Mouse (Mus musculus): ENCODE results near the gene Slc46a2.
A peak's percentile ranks its signal among the peaks of the same experiment; 100 is the strongest.

Gene Slc46a2

DNA sequence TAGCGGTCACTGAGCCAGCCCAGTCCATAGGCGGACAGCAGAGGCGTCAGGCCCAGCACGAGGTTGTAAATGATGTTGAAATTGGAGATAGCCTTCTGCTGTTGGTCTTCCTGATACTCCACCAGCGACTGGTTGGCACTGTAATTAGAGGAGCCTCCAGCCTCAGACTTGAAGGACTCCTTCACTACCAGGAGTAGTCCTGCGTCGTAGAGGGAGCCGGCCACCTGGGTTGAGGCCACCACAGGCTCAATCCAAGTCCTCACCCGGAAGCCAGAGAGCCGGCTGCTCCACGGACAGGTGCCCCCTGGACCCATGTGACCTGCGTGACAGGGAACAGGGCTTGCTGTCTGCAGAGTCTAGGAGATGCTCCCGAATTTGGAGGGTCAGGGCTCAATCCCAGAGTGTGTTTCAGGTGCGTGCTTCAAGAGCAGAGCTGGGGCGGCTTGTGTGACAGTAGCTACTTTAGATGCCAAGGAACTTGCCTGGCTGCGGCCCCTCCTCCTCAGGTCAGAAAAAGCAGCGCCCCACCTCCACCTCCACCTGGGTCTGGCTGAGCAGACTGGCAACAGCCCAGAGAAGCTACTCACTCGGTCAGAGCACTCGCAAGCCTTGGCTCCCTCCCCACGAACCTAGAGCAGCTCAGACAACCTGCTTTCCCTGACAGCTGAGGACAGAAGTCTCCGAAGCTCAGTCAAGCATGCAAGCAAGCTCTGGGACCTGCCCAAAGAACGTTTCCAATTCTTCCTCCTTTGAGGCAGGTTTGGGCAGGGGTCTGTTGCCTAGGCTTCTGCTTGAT is at the start of gene Slc46a2:
TSS of gene Slc46a2 (minus strand) at position 449 of the 796 bp plus-strand sequence.
- no peak for DNase-seq (ENCODE audit: low spot score in 2 of 2)

DNA sequence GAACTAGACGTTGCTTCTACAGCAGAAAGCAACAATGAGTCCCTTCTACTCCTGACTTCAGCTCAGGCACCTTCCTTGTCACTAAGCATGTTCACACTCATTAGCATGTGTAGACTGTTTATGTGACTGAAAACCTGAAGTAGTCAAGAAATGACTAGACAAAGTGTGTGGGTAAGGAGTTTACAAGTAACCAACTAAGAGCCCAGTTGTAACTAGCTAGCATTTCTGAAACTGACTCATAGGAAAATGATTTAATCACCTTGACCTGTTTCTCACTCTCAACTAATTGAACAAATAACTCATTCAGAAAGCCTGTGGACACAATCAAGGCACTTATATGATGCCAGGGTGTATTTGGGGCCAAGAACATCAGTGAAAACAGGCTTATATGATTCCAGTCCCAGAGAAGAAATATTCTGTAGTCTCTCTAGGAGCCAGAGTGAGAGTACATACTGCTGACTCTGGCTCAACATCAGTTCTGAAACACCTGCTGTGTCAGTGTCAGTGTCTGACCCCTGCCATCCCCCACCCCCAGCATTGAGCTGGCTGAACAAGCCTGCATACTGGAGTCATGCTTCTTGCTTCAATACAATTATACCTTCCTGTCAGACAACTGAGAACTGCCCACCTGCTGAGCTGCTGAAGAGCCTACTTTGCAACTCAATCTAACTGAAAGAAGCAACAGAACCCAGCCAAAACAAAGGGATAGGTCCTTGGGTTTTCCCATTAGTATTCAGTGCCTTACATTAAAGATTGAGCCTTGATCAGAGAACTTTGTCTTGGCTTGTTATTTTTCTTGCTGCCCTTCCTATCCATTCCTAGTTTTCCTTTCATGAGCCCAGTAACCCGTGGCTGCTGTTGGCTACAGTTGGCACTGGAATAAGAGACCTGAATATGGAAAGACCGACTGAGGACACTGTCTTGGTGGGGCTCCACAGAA is 48.8 kb upstream of the Slc46a2 start, which contains the start of gene Mup6:
TSS of gene Mup6 (plus strand) at position 890 of the 940 bp plus-strand sequence.
- no peak for DNase-seq (ENCODE audit: low spot score in 2 of 2)

- no peak for DNase-seq (ENCODE audit: low spot score in 2 of 2)
Measured at GRCm38 (mm10) chr4:59960610-59961009, 45.8 kb upstream of the Slc46a2 start, which contains the start of gene Mup4. Mup4 (minus strand) TSS chr4:59960710.

- DNase-seq (ENCODE audit: low spot score in 2 of 2) = no peak
Measured at GRCm38 (mm10) chr4:59937543-59937942, 22.7 kb upstream of the Slc46a2 start.

GRCm38 (mm10) chr4:59932505-59933281 is 17.8 kb upstream of the Slc46a2 start:
- no peak for DNase-seq (ENCODE audit: low spot score in 2 of 2)

DNA sequence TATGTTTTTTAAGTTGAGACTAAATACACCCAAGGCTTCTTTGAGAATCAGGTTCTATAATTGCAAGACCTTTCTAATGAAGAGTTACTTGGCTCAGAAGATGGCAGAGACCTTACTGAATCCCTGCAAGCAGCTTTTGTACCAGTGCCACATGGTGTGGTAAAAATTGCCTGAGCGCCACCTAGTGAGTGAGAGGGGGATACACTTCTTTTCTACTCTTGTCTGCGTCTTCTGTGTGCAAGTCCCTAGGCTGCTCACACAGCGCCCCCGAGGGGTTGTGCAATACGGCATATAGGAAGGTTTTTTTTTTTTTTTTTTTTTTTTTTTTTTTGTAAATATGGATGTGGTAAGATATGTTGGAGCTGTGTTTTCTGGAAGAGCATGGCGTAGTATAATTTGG is 13.5 kb upstream of the Slc46a2 start:
- DNase-seq (ENCODE audit: low spot score in 2 of 2) = peak; percentile 23 to 41

DNA sequence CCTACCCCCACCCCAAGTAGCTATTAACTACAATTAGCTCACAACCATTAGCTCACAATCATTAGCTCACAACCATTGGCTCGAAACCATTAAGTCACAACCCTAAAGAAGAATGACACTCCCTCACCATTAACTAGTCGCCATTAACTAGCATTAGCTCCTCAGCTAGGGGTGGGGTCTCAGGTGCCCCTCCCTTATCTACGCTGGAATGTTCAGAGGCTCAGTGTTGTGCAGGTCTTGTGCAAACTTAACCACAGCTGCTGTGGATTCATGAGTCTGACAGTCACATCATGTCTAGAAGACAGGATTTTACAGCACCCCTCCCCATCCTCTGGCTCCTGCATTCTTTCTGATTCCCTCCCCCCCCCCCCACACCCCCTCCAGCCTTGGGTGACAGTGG is 12.8 kb upstream of the Slc46a2 start:
- DNase-seq (ENCODE audit: low spot score in 2 of 2) = no peak

DNA sequence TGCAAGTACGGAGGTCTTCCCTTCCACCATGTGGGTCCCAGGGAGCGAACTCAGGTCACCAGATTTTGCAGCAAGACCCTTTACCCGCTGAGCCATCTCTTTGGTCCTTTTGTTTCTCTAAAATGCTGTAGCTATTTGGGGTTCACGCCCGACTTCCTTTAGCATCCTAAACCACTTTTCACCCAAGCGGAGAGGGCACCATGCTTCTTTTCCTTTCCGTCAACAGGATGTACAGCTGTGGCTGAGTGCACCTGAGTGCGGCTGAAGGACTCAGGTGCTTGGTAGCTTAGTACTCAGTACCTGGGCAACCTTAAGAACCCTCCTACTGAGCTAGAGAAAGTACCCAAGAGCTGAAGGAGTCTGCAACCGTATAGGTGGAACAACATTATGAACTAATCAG is 10.2 kb upstream of the Slc46a2 start:
- DNase-seq (ENCODE audit: low spot score in 2 of 2) = no peak

- DNase-seq (ENCODE audit: low spot score in 2 of 2) = no peak
Measured at GRCm38 (mm10) chr4:59917966-59918365, 3.1 kb upstream of the Slc46a2 start.

GRCm38 (mm10) chr4:59908785-59909184 is 6.1 kb downstream of the Slc46a2 start:
- no peak for DNase-seq (ENCODE audit: low spot score in 2 of 2)

- no peak for DNase-seq (ENCODE audit: low spot score in 2 of 2)
Measured at GRCm38 (mm10) chr4:59907657-59908230, 7.1 kb downstream of the Slc46a2 start.

DNA sequence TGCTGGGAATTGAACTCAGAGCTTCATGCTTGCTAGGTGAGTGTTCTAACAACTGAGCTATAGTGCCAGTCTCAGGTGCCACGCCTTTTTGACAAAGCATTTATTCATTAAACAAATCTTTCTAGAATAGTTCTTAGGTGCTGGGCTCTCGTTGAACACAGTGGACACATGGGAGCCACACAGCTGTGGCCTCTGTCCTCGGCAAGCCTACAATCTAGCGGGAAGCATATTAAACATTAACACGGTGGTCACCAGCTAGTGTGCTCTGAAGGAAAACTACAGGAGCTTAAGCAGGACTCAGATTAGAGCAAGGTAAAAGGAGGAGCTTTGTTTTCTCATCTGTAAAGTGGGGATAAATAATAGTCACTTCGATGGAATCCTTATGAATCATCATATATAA is 7.8 kb downstream of the Slc46a2 start:
- no peak for DNase-seq (ENCODE audit: low spot score in 2 of 2)

GRCm38 (mm10) chr4:59902547-59902946 is 12.3 kb downstream of the Slc46a2 start:
- DNase-seq (ENCODE audit: low spot score in 2 of 2) = no peak

GRCm38 (mm10) chr4:59901810-59902209 is 13.0 kb downstream of the Slc46a2 start:
- no peak for DNase-seq (ENCODE audit: low spot score in 2 of 2)

DNA sequence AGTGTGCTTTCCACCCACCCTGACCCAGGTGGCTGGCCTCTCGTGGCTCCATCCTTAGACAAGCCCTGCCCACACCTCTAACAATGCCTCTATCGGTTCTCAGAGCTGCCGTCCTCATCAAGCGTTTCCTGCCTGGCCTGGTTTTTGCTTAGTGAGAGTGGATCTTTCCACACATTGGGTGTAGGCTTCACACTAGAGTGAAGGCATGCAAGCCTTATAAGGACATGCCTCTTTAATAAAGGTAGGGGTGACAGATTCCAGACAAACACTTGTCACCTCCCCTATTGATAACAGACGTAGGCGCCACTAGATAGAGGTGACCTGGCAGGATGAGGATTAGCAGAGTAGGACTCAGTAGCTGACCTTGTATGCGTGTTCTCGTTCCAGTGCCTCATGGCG is 16.3 kb downstream of the Slc46a2 start:
- no peak for DNase-seq (ENCODE audit: low spot score in 2 of 2)

GRCm38 (mm10) chr4:59897814-59898520 is 16.9 kb downstream of the Slc46a2 start:
- no peak for DNase-seq (ENCODE audit: low spot score in 2 of 2)

DNA sequence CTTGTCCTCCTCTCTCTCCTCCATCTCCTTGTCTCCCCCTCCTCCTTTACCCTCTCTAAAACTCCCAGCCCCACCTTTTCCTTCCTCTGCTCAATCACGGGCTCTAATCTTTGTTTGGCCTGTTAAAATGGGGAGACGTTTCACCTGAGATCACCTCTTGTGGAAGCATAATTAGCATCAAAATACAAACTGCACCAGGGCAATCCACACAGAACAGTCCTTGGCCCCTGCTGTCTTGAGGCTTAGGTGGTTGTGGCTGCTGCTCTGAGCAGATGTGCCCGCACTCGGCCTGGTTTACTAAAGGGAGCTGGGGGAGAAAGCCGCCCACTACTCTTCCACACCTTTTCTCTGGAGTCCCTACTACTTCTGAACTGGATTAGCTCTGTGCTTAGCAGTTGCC is 18.9 kb downstream of the Slc46a2 start:
- DNase-seq (ENCODE audit: low spot score in 2 of 2) = no peak

DNA sequence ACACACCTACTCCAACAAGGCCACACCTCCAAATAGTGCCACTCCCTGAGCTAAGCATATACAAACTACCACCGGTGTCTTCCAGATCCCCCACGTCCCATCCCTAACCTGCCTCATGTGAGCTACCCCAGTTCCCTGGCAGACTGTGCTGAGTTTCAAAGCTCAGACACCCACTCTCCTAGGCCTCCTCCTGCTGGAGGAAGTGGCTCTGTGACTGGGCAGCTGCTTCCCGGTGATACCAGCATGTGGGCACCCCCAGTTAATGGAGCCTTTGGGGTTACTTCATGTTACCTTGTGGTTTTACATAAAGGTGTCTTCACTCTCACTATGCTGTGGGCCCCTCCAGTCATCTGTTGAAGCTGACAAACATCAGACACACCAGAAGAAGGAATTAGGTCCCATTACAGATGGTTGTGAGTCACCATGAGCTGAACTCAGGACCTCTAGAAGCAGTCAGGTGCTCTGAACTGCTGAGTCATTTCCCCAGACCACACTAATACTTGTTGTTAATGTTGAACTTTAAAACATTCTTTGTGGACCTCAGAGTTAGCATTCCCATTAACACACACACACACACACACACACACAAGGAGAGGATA is 19.8 kb downstream of the Slc46a2 start:
- DNase-seq (ENCODE audit: low spot score in 2 of 2) = no peak

GRCm38 (mm10) chr4:59894415-59894814 is 20.4 kb downstream of the Slc46a2 start:
- DNase-seq (ENCODE audit: low spot score in 2 of 2) = no peak

- DNase-seq (ENCODE audit: low spot score in 2 of 2) = no peak
Measured at GRCm38 (mm10) chr4:59892731-59893130, 22.1 kb downstream of the Slc46a2 start.
